Mouse (Mus musculus) kidney, embryonic 16.5 days (tissue): ENCODE measurements around the gene Tmem19. TPM values are rescaled to one million over a fixed set of nuclear protein-coding genes. Genes with fewer than 3 reads are reported as not detected.

Experiments
- ATAC-seq: fragments of 200-750 bp; cut with Nextera tagmentation; 2 replicates; pipeline ENCODE4 v1.8.0; 2017; ENCODE audit warnings: moderate TSS enrichment; ENCODE audit not compliant: low FRiP score, low TSS enrichment
- H3K27ac ChIP-seq: fragments of 300-500 bp; sonication (generic); 2 replicates; pipeline ENCODE4 v1.5.1; 2014; ENCODE audit warnings: low read length
- H3K27me3 ChIP-seq: fragments of 300-500 bp; sonication (generic); 2 replicates; pipeline ENCODE4 v1.6.1; 2014; ENCODE audit warnings: low read length, control low read depth, mixed read lengths; ENCODE audit not compliant: insufficient read depth
- H3K36me3 ChIP-seq: fragments of 300-500 bp; sonication (generic); 2 replicates; pipeline ENCODE4 v1.6.1; 2014; ENCODE audit warnings: low read length, control low read depth, mixed read lengths; ENCODE audit not compliant: insufficient read depth
- H3K4me1 ChIP-seq: fragments of 300-500 bp; sonication (generic); 2 replicates; pipeline ENCODE4 v1.6.1; 2014; ENCODE audit warnings: low read length, control low read depth, mixed read lengths; ENCODE audit not compliant: insufficient read depth
- H3K4me2 ChIP-seq: fragments of 300-500 bp; sonication (generic); replicated peaks from 2 replicates; pipeline ENCODE4 v1.6.1; 2014; ENCODE audit warnings: low read depth, low read length
- H3K4me3 ChIP-seq: fragments of 300-500 bp; sonication (generic); 2 replicates; pipeline ENCODE4 v1.5.1; 2014; ENCODE audit warnings: mild to moderate bottlenecking, low read length
- H3K9ac ChIP-seq: fragments of 300-500 bp; sonication (generic); replicated peaks from 2 replicates; pipeline ENCODE4 v1.6.1; 2014; ENCODE audit warnings: low read length
- H3K9me3 ChIP-seq: fragments of 300-500 bp; sonication (generic); 2 replicates; pipeline ENCODE4 v1.6.1; 2016; ENCODE audit warnings: low read length, control low read depth
- WGBS: fragments of 180-500 bp; shearing (Covaris S2); extraction: QIAGEN DNeasy Blood & Tissue Kit; methylation state at CpG from one replicate; pipeline ENCODE4 v1.1.7; 2014; 5-methylcytosine and 5-hydroxymethylcytosine counted together
- polyA plus RNA-seq: library from polyadenylated mRNA; unstranded; fragments of >200 nt; fragmentation: Nextera tagmentation; extraction: Ambion mirVana; gene quantifications from 2 replicates; pipeline ENCODE4 v1.2.1, GENCODE M21; 2015

Gene Tmem19
- polyA plus RNA-seq, 1 experiment from 2014 or later = 44.3 TPM

DNA sequence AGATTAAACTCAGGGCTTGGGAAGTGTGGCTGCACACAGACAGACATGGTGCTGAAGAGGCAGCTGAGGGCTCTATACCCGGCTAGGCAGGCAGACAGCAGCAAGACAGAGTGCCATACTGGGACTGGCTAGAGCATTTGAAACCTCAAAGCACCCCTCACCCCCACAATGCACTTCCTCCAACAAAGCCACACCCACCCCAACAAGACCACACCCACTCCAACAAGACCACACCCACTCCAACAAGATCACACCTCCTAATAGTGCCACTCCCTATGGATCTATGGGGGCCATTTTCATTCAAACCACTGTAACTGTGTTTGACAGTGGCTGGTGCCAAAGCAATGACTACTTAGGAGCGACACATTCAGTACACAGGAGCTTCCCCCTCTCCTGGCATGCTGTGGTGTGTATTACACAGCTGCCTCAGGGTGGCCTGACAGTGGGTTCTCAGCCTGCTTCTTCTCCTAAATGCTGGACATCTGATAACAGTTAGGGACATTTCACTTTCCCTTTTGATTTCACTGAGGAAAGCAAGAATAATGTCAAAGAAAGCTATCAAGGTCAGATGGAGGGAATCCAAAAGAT lies 11.4 kb downstream of the Tmem19 start:
- ATAC-seq = no peak
- Histone ChIP-seq H3K4me1 (0 out of 2 replicates have a peak, but pooled peaks cover 6% of the 10 kb centered on the region), H3K27me3 (no peaks in the 10 kb centered on the region), H3K9ac (no peak overlapping the region), H3K4me2 (no peak overlapping the region), H3K9me3 (no peaks in the 10 kb centered on the region), H3K27ac (no peak overlapping the region), H3K4me3 (no peak overlapping the region), H3K36me3 (no peaks in the 10 kb centered on the region)
- 75% methylated on average over 2 of the region's 2 CpGs for WGBS

DNA sequence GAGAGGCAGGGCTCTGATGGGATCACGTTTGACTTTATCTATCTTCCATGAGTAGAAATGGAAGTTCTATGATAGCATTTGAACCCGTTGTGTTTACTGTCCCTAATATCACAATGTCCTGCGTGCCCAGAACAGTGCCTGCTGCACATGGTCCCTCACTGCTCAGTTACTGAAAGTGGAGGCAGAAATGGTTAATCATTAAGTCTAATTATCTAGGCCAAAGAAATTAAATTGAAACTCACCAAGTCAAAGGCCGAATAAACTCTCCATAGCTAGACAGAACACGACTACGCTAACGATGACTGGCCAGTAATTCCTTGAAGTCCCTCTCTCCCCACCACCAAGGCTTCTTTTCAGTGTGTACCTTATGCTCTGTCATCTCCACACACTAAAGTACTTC lies 12.8 kb downstream of the Tmem19 start:
- no peak overlapping the region for H3K4me3 ChIP-seq
- no peak overlapping the region for H3K4me2 ChIP-seq
- H3K9me3 ChIP-seq = no peaks in the 10 kb centered on the region
- no peak overlapping the region for H3K9ac ChIP-seq
- 0 out of 2 replicates have a peak, but pooled peaks cover 4% of the 10 kb centered on the region for H3K36me3 ChIP-seq
- H3K27me3 ChIP-seq = no peaks in the 10 kb centered on the region
- H3K4me1 ChIP-seq = 0 out of 2 replicates have a peak, but pooled peaks cover 6% of the 10 kb centered on the region
- H3K27ac ChIP-seq = peak overlapping the region; percentile 35; the same call in 1 of the 2 replicates
- WGBS = 74% methylated on average over 7 of the region's 7 CpGs
- peak; percentile 77; the same call in 1 of the 2 replicates for ATAC-seq

DNA sequence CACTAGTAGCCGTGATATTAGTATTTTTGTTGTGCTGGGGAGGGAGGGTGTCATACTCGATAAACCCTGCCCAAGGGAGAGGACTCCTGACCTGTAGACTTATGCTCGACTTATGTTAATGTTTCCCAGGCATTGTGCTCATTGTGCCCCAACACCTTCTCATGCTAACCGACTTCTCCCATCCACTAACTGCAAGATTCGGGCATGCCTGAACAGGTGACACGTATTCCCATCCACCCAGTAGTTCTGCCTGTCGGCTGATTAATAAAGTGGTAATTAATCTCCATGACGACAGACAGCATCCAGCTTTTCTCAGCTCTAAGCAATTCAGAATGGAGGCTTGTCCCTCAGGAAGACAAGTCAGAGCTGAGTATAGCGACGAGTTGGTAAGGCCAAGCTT lies 13.3 kb downstream of the Tmem19 start:
- H3K4me2 ChIP-seq = no peak overlapping the region
- H3K27ac ChIP-seq = peak overlapping the region; percentile 35; the same call in 1 of the 2 replicates
- ATAC-seq = peak; percentile 83
- no peak overlapping the region for H3K4me3 ChIP-seq
- no peaks in the 10 kb centered on the region for H3K9me3 ChIP-seq
- WGBS = 72% methylated on average over 10 of the region's 10 CpGs
- 0 out of 2 replicates have a peak, but pooled peaks cover 6% of the 10 kb centered on the region for H3K4me1 ChIP-seq
- no peaks in the 10 kb centered on the region for H3K27me3 ChIP-seq
- H3K9ac ChIP-seq = no peak overlapping the region
- 0 out of 2 replicates have a peak, but pooled peaks cover 4% of the 10 kb centered on the region for H3K36me3 ChIP-seq

DNA sequence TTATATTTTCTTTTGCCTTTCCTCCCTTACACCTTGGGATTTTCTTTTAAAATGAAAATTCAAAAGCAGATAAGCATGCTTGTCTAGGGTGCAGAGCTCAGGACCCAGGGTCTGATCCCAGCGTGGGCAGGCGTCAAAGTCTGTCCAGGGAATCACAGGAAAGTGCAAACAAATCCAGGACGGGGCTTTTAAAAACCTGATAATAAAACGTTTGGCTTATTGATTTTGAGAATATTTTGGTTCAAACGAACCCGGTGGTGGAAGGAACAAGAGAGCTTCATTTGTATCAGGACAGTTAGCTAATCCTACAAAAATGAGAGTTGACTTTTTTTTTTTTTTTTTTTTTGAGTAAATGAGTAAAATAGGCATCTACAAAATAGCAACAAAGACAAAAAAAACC lies 14.2 kb downstream of the Tmem19 start:
- Histone ChIP-seq H3K9me3 (no peaks in the 10 kb centered on the region), H3K27me3 (no peaks in the 10 kb centered on the region), H3K9ac (no peak overlapping the region), H3K36me3 (0 out of 2 replicates have a peak, but pooled peaks cover 6% of the 10 kb centered on the region), H3K4me2 (no peak overlapping the region), H3K4me3 (no peak overlapping the region), H3K4me1 (0 out of 2 replicates have a peak, but pooled peaks cover 6% of the 10 kb centered on the region), H3K27ac (no peak overlapping the region)
- WGBS = 77% methylated on average over 6 of the region's 6 CpGs
- ATAC-seq = no peak

DNA sequence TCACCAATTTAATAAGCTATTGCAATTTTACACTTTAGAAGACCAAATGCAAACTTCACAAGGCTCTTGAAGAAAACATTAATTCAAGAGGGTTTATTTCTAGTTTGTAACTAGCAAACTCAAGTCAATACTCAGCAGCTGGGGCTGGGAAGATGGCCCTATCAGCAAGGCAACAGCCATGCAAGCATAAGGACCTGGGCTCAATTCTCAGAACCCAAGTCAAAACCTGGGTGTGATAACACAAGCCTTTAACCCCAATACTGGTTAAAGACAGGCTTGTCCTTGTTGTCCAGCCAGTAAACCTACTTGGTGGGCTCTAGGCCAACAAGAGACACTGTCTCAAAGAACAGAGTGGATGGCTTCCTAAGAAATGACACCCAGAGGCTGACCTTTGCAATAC lies 15.9 kb downstream of the Tmem19 start:
- Histone ChIP-seq H3K36me3 (peaks cover 18% of the 10 kb centered on the region), H3K4me3 (no peak overlapping the region), H3K9ac (no peak overlapping the region), H3K4me2 (no peak overlapping the region), H3K4me1 (0 out of 2 replicates have a peak, but pooled peaks cover 6% of the 10 kb centered on the region), H3K27me3 (no peaks in the 10 kb centered on the region), H3K9me3 (no peaks in the 10 kb centered on the region), H3K27ac (no peak overlapping the region)
- ATAC-seq = no peak

DNA sequence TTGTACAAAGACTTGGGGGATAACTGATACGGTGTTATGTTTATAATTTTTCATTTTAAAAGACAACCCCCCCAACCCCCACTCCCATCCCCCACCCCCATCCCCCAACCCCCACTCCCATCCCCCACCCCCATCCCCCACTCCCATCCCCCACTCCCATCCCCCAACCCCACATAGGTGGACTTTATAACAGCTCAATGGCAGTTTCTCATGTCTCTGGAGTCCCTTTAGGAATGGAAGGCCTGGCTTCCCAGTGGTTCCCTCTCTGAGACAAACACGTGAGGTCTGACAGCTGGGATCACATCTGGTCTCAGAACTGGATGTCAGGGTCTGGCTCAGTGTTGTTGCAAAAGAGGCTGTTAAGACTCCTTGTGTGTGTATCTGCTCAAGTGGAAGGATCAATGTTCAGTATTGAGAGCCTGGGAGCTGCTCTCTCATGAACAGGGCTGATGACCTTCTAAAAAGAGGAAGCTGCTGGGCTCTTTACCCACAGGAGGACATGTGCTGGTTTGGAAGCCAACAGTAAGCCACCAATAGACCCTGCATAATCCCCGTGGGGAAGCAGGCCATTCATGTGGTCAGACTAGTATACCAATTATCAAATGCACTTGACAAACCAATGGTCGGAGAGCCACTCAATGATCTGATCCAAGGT lies 19.4 kb downstream of the Tmem19 start:
- ATAC-seq = no peak

DNA sequence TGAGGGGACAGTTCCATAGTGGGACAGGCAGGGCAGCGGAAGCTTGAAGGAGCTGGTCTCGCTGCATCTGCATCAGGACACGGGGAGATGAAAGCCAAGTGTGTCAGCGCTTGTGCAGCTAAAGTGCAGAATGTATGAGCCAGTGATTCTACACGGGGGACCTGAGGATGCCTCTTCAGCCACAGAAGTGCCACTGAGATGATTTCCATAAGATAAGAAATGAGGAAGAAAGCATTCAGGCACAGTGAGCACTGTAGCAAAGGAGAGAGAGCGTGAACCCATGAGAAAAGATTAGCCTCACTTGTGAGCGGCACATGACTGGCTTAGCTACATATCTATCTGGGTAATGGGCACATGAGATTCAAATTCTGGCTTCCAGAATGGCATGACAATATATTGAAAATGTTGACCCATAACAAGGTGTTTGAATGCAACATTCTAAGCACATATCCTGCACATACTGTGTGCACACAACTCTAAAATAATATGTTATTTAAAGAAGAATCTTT lies 22.4 kb downstream of the Tmem19 start:
- no peak for ATAC-seq
- 94% methylated on average over 7 of the region's 7 CpGs for WGBS
- peaks cover 14% of the 10 kb centered on the region for H3K36me3 ChIP-seq

More for the DNA sequence above, 19.4 kb downstream of the Tmem19 start:
- peaks cover 18% of the 10 kb centered on the region for H3K36me3 ChIP-seq
- no peak overlapping the region for H3K4me3 ChIP-seq
- no peak overlapping the region for H3K9ac ChIP-seq
- no peak overlapping the region for H3K27ac ChIP-seq
- H3K4me1 ChIP-seq = no peaks in the 10 kb centered on the region
- H3K9me3 ChIP-seq = no peaks in the 10 kb centered on the region
- no peak overlapping the region for H3K4me2 ChIP-seq
- no peaks in the 10 kb centered on the region for H3K27me3 ChIP-seq
- WGBS = 90% methylated on average over 4 of the region's 4 CpGs

DNA sequence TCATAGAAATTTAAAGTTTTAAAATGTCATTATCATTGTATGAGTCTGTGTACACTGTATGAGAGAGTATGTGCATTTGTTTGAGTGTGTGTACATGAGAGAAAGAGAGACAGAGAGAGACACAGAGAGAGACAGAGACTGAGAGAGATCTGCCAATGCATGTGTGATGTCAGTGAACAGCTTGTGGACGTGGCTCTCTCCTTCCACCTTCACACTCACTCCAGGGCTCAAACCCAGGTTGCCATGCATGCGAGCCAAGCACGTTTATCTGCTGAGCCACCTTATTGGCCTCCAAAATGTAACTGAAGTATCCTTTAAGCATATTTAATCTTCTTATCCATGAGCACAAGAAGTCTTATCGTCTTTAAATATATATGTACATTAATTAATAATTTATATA lies 25.4 kb downstream of the Tmem19 start:
- Histone ChIP-seq H3K9ac (no peak overlapping the region), H3K4me1 (no peaks in the 10 kb centered on the region), H3K36me3 (peaks cover 3% of the 10 kb centered on the region; the same call in 1 of the 2 replicates), H3K27ac (no peak overlapping the region), H3K4me2 (no peak overlapping the region), H3K9me3 (no peaks in the 10 kb centered on the region), H3K27me3 (no peaks in the 10 kb centered on the region), H3K4me3 (no peak overlapping the region)
- WGBS = 81% methylated on average over 4 of the region's 4 CpGs
- no peak for ATAC-seq

More for the DNA sequence above, 22.4 kb downstream of the Tmem19 start:
- H3K4me3 ChIP-seq = no peak overlapping the region
- no peaks in the 10 kb centered on the region for H3K9me3 ChIP-seq
- H3K9ac ChIP-seq = no peak overlapping the region
- no peaks in the 10 kb centered on the region for H3K4me1 ChIP-seq
- H3K27me3 ChIP-seq = no peaks in the 10 kb centered on the region
- no peak overlapping the region for H3K4me2 ChIP-seq
- no peak overlapping the region for H3K27ac ChIP-seq

DNA sequence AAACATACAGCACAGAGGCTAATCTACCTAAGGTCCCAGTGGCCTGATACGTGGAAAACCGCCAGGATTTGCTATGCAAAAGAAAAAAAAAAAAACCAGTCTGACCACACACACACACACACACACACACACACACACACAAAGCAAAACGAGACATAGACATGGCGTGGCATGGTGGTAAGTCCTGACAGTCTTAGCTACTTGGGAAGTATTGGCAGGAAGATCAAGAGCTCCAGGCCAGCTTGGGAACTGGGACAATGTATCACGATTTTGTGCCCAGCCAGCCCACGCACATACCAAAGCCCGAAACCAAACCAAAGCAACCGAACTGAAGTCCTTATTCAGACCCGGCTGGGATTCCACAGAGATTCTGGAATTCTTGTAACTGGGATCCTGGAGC lies 28.8 kb downstream of the Tmem19 start:
- Histone ChIP-seq H3K4me3 (no peak overlapping the region), H3K36me3 (no peaks in the 10 kb centered on the region), H3K27ac (no peak overlapping the region), H3K27me3 (no peaks in the 10 kb centered on the region), H3K4me1 (no peaks in the 10 kb centered on the region), H3K9me3 (no peaks in the 10 kb centered on the region), H3K4me2 (no peak overlapping the region), H3K9ac (no peak overlapping the region)
- WGBS = 80% methylated on average over 9 of the region's 9 CpGs
- no peak for ATAC-seq

DNA sequence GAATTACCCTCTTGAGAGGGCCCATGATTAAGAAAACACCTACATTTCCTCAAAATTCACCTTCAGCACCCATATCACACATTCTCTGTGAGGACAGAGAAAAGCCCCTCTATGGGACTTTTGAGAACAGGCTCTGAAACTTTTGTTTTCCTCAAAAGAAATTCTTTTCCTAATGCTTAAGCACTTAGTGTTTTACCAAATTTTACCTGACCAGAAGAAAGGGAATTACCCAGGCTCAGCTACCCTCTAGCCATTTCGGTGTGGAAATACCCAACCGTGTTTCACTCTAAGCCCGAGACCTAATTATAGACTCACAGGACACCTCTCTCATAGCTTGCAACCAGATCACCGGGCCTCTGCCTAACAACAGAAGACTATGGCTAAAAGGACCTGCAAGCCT lies 29.3 kb downstream of the Tmem19 start:
- no peaks in the 10 kb centered on the region for H3K27me3 ChIP-seq
- no peaks in the 10 kb centered on the region for H3K9me3 ChIP-seq
- 86% methylated on average over 4 of the region's 4 CpGs for WGBS
- no peaks in the 10 kb centered on the region for H3K4me1 ChIP-seq
- no peak for ATAC-seq
- no peak overlapping the region for H3K4me3 ChIP-seq
- no peaks in the 10 kb centered on the region for H3K36me3 ChIP-seq
- H3K4me2 ChIP-seq = no peak overlapping the region
- no peak overlapping the region for H3K9ac ChIP-seq
- H3K27ac ChIP-seq = no peak overlapping the region
